Mouse (Mus musculus) forelimb bud, embryonic 11.5 days (tissue): Measurements from ENCODE around the gene Hyal2.

ENCODE experiments used
- DNase-seq: peaks from one replicate; pipeline ENCODE4 v3.0.0-alpha.2; 2012; ENCODE audit warnings: low read depth, low spot score

Gene Hyal2

DNA sequence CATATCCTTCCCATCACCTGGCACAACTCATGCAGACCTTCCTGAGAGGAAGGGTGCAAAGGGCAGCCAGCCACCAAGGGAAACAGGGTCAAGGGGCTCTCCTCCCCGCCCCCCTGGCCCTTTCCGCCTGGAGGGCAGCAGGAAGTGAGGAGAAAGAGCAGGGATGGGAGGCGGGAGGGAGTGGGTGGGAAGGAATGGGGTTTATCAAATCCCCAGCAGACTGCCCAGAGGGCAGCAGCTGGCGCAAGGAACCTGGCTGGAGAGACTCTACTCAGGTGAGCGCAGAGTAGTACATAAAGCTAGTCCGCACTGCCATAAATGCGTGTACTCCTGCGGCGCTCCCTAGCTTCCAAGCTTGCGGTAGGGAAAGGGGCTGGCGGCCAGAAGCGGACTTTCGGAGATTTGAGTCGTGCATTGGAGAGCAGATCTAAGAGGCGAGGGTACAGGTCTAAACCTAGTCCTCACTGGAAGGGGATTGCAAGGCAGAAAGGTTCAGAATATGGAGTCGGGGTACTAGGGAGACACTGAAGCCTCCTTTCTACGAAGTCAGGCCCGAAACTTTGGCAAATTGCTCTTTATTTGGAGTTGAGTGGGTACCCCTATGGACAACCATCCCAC lies at the start of gene Hyal2:
TSS of gene Hyal2 (plus strand) at position 244 of the 618 bp plus-strand sequence.
- DNase-seq: no peak

DNA sequence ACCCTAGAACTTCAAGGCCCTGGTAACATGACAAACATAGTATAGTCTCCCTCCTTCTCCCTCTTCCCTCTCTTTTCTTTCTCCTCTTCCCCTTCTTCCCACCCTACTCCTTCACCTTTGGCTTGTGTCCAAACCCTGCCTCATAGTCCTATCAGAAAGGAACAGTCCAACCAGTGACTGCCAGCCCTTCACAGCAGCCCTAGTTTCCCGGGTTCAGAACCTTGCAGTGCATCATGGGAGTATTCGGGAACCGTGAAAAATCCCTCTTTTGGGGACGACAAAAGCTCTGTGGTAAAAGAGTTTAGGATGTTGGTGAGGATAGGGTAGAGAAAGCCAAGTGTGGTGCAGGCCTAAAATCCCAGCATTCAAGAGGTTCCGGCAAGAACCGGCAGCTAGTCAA lies 47.4 kb upstream of the Hyal2 start:
- no peak for DNase-seq

- DNase-seq: no peak
These were observed 46.6 kb upstream of the Hyal2 start for GRCm38 (mm10) chr9:107521190-107521589.

- DNase-seq: no peak
These were observed 45.9 kb upstream of the Hyal2 start for GRCm38 (mm10) chr9:107521711-107522399.

DNA sequence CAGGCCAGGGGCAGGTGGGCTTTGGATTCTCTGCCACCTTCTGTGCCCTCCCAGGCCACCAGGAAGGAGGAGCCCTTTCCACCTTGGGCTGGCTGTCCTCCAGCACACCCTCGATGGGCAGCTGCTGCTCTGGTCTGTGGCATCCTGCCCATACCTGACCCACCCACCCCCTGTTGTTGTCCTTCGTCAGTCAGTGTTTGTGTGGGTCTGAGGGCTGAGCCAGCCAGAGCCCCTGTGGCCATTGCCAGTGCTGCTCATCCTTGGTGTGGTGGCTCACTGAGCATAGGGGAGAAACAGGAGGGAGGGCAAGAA lies 45.4 kb upstream of the Hyal2 start:
- no peak for DNase-seq

DNA sequence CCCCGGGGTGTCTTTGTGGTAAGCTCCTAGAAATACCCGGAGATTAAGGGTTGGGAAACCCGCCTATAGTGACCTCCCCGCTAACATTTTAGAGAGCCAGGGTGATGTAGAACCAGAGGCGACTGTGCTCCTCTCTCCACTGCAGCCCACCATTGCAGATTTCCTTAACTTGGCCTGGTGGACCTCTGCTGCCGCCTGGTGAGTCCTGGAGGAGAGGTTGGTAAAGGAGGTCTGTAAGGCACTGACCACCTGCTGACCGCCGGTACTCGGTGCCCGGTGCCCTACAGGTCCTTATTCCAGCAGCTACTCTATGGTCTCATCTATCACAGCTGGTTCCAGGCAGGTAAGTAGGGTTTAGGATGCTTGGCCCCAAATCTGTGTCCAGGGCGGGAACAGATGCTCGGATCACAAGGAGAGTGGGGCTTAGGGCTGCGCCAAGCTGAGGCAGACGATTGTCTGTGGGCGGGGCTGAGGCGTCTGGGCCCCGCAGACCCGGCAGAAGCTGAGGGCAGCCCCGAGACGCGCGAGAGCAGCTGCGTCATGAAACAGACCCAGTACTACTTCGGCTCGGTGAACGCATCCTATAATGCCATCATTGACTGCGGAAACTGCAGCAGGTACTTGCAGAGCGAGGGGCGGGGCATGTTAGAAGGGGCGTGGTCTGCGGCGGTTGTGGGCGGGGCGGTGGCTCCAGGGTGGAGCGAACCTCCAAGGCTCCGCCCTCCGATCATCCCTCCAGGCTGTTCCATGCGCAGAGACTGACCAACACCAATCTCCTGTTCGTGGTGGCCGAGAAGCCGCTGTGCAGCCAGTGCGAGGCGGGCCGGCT lies 41.3 kb upstream of the Hyal2 start:
- DNase-seq: peak; percentile 60

DNA sequence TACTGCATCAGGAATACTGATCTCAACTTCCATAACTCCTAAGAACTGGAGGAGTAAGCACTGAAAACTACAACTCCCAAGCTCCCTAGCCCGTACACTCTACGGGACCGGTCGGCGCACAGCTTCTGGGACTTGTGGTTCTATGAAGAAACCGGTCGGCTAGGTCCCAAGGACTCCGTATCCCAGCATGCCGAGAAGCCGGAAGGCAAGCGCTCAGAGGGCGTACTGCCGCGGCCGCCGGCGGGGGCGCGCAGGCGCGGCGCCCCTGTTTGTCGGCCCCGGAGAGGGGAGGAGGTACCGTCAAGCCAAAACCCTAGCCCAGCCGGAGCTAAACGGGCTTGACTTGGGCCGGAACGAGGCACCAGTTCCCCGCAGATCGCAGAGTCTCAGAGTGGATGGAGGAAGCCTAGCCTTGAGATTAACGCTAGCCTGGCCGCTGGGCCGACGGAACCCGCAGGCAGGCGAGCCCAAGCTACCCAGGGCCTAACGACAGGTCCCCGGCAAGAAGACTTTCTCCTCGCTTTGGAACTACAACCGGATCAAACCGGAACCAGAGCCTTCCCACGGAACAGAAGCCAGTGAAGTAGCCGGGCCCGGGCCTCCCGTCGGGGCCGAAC lies 33.8 kb upstream of the Hyal2 start, which contains the start of gene Tmem115:
TSS of gene Tmem115 (plus strand) at position 155 of the 617 bp plus-strand sequence.
- DNase-seq: peak; percentile 96

GRCm38 (mm10) chr9:107534408-107535202 lies 33.1 kb upstream of the Hyal2 start:
- DNase-seq: no peak

DNA sequence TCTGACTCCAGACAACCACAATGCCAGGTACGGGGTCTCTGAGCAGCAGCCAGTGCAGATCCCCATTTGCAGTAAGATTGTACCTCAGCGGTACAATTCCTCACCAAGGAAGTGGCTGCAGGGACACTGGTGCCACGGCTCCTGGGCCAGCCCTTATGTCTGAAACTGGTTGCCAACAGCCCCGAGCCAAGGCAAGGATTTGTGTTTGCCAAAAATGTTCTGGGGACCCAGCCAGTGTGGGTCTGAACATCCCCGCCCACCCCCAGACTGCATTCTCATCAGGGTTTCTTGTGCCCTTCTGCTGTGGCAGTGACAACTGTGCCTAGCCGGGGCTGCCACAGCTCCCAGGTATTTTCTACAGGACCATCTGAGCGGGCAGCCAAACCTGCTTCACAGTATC lies 29.5 kb upstream of the Hyal2 start:
- DNase-seq: no peak

DNA sequence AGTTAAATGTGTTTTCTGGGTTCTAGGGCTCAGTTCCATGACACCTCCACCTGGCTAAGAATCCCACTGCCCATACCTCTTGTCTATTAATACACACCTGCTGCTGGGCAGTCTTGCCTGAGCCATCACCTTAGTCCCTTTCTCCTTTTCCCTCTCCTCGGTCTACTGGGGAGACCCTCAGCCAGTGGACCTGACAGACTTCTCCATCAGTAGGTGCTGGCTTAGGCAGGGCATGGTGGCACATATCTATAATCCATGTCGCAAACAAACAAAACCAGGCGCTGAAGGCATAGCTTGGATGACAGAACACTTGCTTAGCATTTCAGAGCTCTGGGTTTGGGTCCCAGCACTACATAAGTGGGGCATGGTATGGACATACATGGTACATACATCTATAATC lies 29.0 kb upstream of the Hyal2 start:
- no peak for DNase-seq

GRCm38 (mm10) chr9:107539940-107540339 lies 27.8 kb upstream of the Hyal2 start:
- DNase-seq: no peak

GRCm38 (mm10) chr9:107540420-107540819 lies 27.3 kb upstream of the Hyal2 start:
- no peak for DNase-seq

GRCm38 (mm10) chr9:107541005-107541404 lies 26.7 kb upstream of the Hyal2 start:
- no peak for DNase-seq

DNA sequence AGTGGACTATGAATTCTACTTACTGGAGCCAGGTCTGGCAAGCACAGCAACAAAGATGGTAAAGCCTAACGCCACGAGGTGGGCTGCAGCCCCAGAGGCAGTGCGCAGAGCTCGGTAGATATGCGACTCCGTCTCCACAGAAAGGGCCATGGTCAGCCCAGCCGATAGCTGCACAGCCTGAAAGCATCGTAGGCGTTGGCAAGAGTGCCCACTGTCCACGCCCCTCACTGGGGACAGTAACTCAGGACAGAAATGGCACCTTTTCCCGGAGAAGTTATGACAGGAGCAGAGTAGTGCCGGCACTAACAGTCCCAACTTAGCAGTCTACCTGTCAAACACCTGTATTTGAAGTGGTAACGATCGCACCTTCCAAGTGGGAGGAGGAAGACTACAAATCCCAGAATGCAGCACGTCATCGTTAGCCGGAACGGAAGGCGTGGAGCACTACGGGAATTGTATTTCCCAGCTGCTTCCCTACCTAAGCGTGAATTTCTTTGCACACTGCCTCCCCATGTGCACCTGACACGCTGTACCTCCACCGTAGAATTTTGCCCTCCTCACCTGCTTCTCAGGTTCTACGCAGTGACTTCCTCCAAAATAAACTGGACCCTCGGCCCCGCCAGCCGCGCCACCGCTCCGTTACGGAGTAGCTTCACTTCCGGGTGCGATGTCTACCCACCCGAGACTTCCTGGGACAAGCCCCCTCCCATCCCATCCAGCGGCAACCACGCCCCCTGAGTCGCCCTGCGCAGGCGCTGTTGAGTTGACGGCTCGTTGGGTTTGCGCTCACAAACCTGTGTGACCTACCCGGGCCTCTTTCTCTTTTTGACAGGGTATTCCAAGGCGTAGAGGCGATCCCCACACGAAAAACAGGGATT lies 26.0 kb upstream of the Hyal2 start, which contains the start of the genes Cyb561d2 and Nprl2:
TSS of gene Cyb561d2 (minus strand) at position 720 of the 878 bp plus-strand sequence.
TSS of gene Nprl2 (plus strand) at position 753 of the 878 bp plus-strand sequence.
- peak; percentile 93 for DNase-seq

GRCm38 (mm10) chr9:107542352-107542686 lies 25.4 kb upstream of the Hyal2 start:
- no peak for DNase-seq

GRCm38 (mm10) chr9:107542721-107543120 lies 25.0 kb upstream of the Hyal2 start:
- DNase-seq: no peak

GRCm38 (mm10) chr9:107543299-107543698 lies 24.4 kb upstream of the Hyal2 start:
- DNase-seq: no peak

GRCm38 (mm10) chr9:107544196-107544700 lies 23.5 kb upstream of the Hyal2 start:
- DNase-seq: no peak

DNA sequence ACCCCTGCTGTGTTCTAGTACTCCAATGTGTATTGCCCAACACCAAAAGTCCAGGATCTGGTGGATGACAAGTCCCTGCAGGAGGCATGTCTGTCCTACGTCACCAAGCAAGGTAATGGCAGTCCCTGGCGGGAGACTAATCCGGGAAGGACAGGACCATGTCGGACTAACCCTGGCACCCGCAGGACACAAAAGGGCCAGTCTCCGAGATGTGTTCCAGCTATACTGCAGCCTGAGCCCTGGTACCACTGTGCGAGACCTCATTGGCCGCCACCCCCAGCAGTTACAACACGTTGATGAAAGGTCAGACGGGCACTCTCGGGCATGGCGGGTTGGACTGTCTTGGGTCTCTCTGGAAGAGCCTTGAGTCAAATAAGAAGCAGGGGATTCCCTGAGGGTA lies 23.0 kb upstream of the Hyal2 start:
- no peak for DNase-seq

DNA sequence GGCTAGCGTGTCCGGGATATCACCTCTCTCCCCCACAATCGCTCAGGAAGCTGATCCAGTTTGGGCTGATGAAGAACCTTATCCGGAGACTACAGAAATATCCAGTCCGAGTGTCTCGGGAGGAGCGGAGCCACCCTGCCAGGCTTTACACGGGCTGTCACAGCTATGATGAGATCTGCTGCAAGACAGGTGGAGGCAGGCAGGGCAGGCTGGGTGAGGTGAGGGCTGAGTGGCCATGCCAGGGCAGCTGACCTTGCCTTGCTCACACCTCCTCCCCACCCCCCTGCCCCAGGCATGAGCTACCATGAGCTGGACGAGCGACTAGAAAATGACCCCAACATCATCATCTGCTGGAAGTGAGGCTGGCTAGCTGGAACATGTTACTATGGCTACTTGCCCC lies 22.5 kb upstream of the Hyal2 start:
- no peak for DNase-seq
